Mouse (Mus musculus): ENCODE data around the gene Tnfsf13. TPM values are rescaled to one million over a fixed set of nuclear protein-coding genes. Genes with fewer than 3 reads are reported as not detected.
A peak's percentile ranks its signal among the peaks of the same experiment; 100 is the strongest.

Gene Tnfsf13
- polyA plus RNA-seq, 1 experiment, result not detected

DNA sequence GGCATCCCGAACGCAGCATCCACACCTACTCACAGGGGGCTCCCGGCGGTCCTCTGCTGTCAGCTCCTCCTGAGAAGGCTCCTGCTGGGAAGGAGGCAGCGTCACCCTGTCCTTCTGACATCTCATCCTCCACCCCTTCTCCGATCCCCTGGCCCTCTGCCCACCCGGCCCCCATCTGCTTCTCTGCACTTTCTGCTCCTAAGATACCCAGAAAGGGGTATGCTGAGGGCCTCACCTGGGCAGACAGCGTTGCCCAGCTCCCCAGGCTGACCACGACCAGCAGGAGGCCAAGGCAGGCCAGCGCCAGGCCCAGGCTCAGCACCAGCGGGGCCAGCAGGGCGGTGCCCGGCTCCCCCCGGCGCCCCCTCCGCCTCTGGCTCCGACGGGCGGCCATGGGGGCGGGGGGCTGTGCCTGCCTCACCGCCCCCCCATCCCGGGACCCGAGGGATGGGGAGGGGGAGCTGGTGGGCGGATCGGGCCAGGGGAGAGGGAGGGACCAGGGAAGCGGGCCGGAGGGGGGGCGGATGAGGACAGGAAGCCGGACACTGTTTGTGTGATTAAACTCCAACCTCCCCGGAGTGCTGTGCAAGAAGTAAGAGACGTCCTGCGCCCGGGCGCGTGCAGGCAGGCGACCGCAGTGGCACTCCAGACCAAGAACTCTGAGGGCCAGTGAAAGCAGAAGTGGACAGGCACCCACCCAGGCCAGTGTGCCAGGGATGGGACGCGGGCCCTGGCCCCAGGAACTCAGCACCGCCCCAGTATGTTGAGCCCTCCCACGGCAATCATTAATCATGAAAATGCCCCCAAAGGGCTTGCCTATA, 10.0 kb upstream of the Tnfsf13 start, which contains the start of the genes Tnfsf12 and Tnfsfm13:
Gene Tnfsf12 (minus strand): TSS at position 489 of the 821 bp plus-strand sequence.
Gene Tnfsfm13 (minus strand): TSS at position 738 of the 821 bp plus-strand sequence.
- Histone ChIP-seq H3K4me1 (ENCODE audit: control insufficient read depth) (peaks cover 29% of the 10 kb centered on the region), H3K36me3 (ENCODE audit: control insufficient read depth) (no peaks in the 10 kb centered on the region; the same call in 1 of the 2 replicates), H3K27me3 (ENCODE audit: control insufficient read depth) (peaks cover 16% of the 10 kb centered on the region), H3K4me3 (replicated peaks) (peak within 1 kb of the TSS; percentile 46), H3K9me3 (ENCODE audit: control insufficient read depth, low read length) (peaks cover 3% of the 10 kb centered on the region; the same call in 1 of the 2 replicates)
- TF ChIP-seq TAL1 (IDR thresholded peaks at IDR 0.05; ENCODE audit: low read length) (no peak), GATA1 (IDR thresholded peaks at IDR 0.05; ENCODE audit: low read length) (no peak)

- Histone ChIP-seq H3K4me3 (replicated peaks) (peak overlapping the region; percentile 46), H3K27me3 (ENCODE audit: control insufficient read depth) (peaks cover 16% of the 10 kb centered on the region), H3K9me3 (ENCODE audit: control insufficient read depth, low read length) (peaks cover 3% of the 10 kb centered on the region; the same call in 1 of the 2 replicates), H3K4me1 (ENCODE audit: control insufficient read depth) (peaks cover 32% of the 10 kb centered on the region), H3K36me3 (ENCODE audit: control insufficient read depth) (no peaks in the 10 kb centered on the region; the same call in 1 of the 2 replicates)
- no peak for TF ChIP-seq GATA1 (IDR thresholded peaks at IDR 0.05; ENCODE audit: low read length)
- no peak for TF ChIP-seq TAL1 (IDR thresholded peaks at IDR 0.05; ENCODE audit: low read length)
These were observed 9.4 kb upstream of the Tnfsf13 start for GRCm38 (mm10) chr11:69695046-69695360.

GRCm38 (mm10) chr11:69693421-69693965, 7.9 kb upstream of the Tnfsf13 start:
- H3K36me3 ChIP-seq (ENCODE audit: control insufficient read depth), result no peaks in the 10 kb centered on the region; the same call in 1 of the 2 replicates
- no peak for TF ChIP-seq TAL1 (IDR thresholded peaks at IDR 0.05; ENCODE audit: low read length)
- no peak for TF ChIP-seq GATA1 (IDR thresholded peaks at IDR 0.05; ENCODE audit: low read length)
- no peak overlapping the region for H3K4me3 ChIP-seq (replicated peaks)
- H3K27me3 ChIP-seq (ENCODE audit: control insufficient read depth), result peaks cover 16% of the 10 kb centered on the region
- peaks cover 29% of the 10 kb centered on the region for H3K4me1 ChIP-seq (ENCODE audit: control insufficient read depth)
- H3K9me3 ChIP-seq (ENCODE audit: control insufficient read depth, low read length), result peaks cover under 1% of the 10 kb centered on the region; the same call in 1 of the 2 replicates

DNA sequence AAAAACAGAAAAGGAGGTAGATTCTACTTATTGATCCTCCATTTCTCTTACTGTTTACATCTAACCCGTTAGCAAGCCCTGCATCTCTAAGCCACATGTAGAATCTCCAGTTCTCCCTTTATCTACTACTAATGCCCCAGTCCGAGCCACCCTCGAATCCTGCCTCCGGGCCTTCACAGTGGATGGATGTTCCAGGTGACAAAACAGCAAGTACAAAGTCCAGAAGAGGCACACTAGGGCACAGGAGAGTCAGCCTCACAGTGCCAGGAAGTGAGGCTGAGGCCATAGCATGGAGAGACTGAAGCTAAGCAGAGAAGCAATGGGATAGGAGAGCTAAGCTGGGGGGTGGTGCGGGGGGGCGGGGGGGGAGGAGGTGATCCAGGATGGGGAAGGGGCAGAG, 7.3 kb upstream of the Tnfsf13 start:
- Histone ChIP-seq H3K27me3 (ENCODE audit: control insufficient read depth) (peaks cover 16% of the 10 kb centered on the region), H3K36me3 (ENCODE audit: control insufficient read depth) (no peaks in the 10 kb centered on the region; the same call in 1 of the 2 replicates), H3K9me3 (ENCODE audit: control insufficient read depth, low read length) (no peaks in the 10 kb centered on the region), H3K4me3 (replicated peaks) (no peak overlapping the region), H3K4me1 (ENCODE audit: control insufficient read depth) (peaks cover 29% of the 10 kb centered on the region)
- TF ChIP-seq GATA1 (IDR thresholded peaks at IDR 0.05; ENCODE audit: low read length), result no peak
- TF ChIP-seq TAL1 (IDR thresholded peaks at IDR 0.05; ENCODE audit: low read length), result no peak

DNA sequence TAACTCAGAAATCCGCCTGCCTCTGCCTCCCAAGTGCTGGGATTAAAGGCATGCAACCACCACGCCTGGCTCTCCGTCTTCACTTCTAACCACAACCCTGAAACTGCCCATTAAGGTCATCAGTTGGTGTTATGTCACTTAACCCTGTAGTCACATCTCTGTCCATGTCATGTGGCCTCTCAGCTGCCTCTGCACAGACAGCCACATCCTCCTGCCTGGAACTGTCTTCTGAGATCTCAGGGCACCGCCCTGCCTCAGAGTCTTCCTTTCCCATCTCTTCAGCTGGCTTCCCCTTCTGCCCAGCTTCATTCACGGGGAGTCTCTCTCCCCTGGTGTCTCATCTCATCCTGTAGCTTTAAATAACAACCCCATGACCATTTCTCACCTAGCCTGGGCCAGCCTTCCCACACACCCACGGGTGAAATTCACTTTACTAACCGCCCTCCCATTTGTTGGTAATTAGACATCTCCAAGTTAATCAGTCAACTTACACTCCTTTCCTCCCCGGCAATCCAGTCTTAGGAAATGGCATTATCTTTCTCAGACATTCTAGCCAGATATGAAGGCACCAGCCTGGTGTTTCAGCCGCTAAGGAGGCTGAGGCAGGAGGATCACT, 6.7 kb upstream of the Tnfsf13 start:
- Histone ChIP-seq H3K4me3 (replicated peaks) (no peak overlapping the region), H3K9me3 (ENCODE audit: control insufficient read depth, low read length) (no peaks in the 10 kb centered on the region), H3K4me1 (ENCODE audit: control insufficient read depth) (peaks cover 29% of the 10 kb centered on the region), H3K36me3 (ENCODE audit: control insufficient read depth) (no peaks in the 10 kb centered on the region; the same call in 1 of the 2 replicates), H3K27me3 (ENCODE audit: control insufficient read depth) (peaks cover 16% of the 10 kb centered on the region)
- no peak for TF ChIP-seq GATA1 (IDR thresholded peaks at IDR 0.05; ENCODE audit: low read length)
- TF ChIP-seq TAL1 (IDR thresholded peaks at IDR 0.05; ENCODE audit: low read length), result no peak

DNA sequence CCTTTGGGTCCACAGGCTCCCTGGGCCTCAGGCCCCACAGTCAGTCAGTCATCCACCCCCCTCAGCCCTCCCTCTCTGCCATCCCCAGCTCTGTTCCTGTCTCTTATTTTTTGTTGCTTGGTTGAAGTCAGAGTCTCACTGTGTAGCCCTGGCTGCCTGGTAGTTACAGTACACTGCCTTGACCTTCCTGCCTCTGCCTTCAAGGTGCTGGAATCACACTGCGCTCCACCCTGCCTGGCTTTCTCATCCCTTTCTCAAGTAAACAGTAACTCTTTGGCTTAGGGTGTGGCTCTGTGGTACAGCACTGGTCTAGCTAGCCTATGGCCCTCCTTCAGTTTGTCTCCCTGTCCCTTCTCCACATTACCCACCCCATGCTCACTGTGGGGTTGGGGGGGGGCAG, 4.3 kb upstream of the Tnfsf13 start:
- no peaks in the 10 kb centered on the region for H3K9me3 ChIP-seq (ENCODE audit: control insufficient read depth, low read length)
- H3K4me1 ChIP-seq (ENCODE audit: control insufficient read depth), result peaks cover 19% of the 10 kb centered on the region
- no peaks in the 10 kb centered on the region; the same call in 1 of the 2 replicates for H3K36me3 ChIP-seq (ENCODE audit: control insufficient read depth)
- H3K27me3 ChIP-seq (ENCODE audit: control insufficient read depth), result peaks cover 10% of the 10 kb centered on the region
- H3K4me3 ChIP-seq (replicated peaks), result no peak overlapping the region
- TF ChIP-seq TAL1 (IDR thresholded peaks at IDR 0.05; ENCODE audit: low read length) (no peak), GATA1 (IDR thresholded peaks at IDR 0.05; ENCODE audit: low read length) (no peak)

DNA sequence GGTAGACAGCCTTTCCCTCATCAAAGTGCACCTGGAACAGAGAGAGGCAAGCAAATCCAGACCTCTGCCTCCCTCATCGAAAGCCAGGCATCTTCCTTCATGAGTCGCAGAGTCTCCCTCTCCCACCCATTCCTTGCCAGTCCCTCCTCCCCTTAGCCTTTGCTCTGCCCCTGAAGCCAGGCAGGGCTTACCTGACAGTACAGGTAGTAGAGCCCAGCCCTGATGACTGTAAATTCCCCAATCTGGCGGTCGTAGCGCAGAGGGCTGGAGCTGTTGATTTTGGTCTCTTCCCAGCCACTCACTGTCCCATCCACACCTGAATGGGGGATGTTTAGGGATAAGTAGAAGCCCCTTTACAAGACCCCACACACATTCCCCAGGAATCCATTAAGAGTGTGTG, 1.5 kb upstream of the Tnfsf13 start:
- H3K4me3 ChIP-seq (replicated peaks), result no peak overlapping the region
- no peaks in the 10 kb centered on the region for H3K9me3 ChIP-seq (ENCODE audit: control insufficient read depth, low read length)
- peaks cover 23% of the 10 kb centered on the region for H3K4me1 ChIP-seq (ENCODE audit: control insufficient read depth)
- no peak for TF ChIP-seq GATA1 (IDR thresholded peaks at IDR 0.05; ENCODE audit: low read length)
- TF ChIP-seq TAL1 (IDR thresholded peaks at IDR 0.05; ENCODE audit: low read length), result no peak
- no peaks in the 10 kb centered on the region; the same call in 1 of the 2 replicates for H3K36me3 ChIP-seq (ENCODE audit: control insufficient read depth)
- H3K27me3 ChIP-seq (ENCODE audit: control insufficient read depth), result peaks cover 7% of the 10 kb centered on the region

GRCm38 (mm10) chr11:69686377-69686776, 793 bp upstream of the Tnfsf13 start:
- TF ChIP-seq GATA1 (IDR thresholded peaks at IDR 0.05; ENCODE audit: low read length) (no peak), TAL1 (IDR thresholded peaks at IDR 0.05; ENCODE audit: low read length) (no peak)
- H3K27me3 ChIP-seq (ENCODE audit: control insufficient read depth), result peaks cover 7% of the 10 kb centered on the region
- H3K4me1 ChIP-seq (ENCODE audit: control insufficient read depth), result peaks cover 27% of the 10 kb centered on the region
- no peaks in the 10 kb centered on the region for H3K9me3 ChIP-seq (ENCODE audit: control insufficient read depth, low read length)
- H3K4me3 ChIP-seq (replicated peaks), result no peak overlapping the region
- no peaks in the 10 kb centered on the region; the same call in 1 of the 2 replicates for H3K36me3 ChIP-seq (ENCODE audit: control insufficient read depth)

GRCm38 (mm10) chr11:69684936-69685335, 648 bp downstream of the Tnfsf13 start:
- Histone ChIP-seq H3K4me3 (replicated peaks) (no peak overlapping the region), H3K9me3 (ENCODE audit: control insufficient read depth, low read length) (no peaks in the 10 kb centered on the region), H3K4me1 (ENCODE audit: control insufficient read depth) (peaks cover 38% of the 10 kb centered on the region), H3K36me3 (ENCODE audit: control insufficient read depth) (peaks cover 6% of the 10 kb centered on the region), H3K27me3 (ENCODE audit: control insufficient read depth) (peaks cover 7% of the 10 kb centered on the region)
- TF ChIP-seq TAL1 (IDR thresholded peaks at IDR 0.05; ENCODE audit: low read length) (no peak), GATA1 (IDR thresholded peaks at IDR 0.05; ENCODE audit: low read length) (no peak)
